Mouse (Mus musculus) kidney, adult 2 months (tissue): ENCODE results near the gene Snta1. TPM values are rescaled to one million over a fixed set of nuclear protein-coding genes. Genes with fewer than 3 reads are reported as not detected.

Source experiments
- DNase-seq: peaks from one replicate; pipeline ENCODE4 v3.0.0; 2021
- H3K27ac ChIP-seq: fragments of 200-500 bp; 2 replicates; pipeline ENCODE4 v1.5.1; 2012; ENCODE audit warnings: low read depth, low read length, control low read depth, inconsistent platforms; ENCODE audit not compliant: insufficient read depth
- H3K27me3 ChIP-seq: fragments of 200-500 bp; replicated peaks from 2 replicates; pipeline ENCODE4 v1.6.1; 2012; ENCODE audit warnings: mild to moderate bottlenecking, moderate library complexity, low read length, inconsistent platforms; ENCODE audit not compliant: control insufficient read depth, insufficient read depth
- H3K36me3 ChIP-seq: fragments of 200-500 bp; 2 replicates; pipeline ENCODE4 v1.6.1; 2012; ENCODE audit warnings: mild to moderate bottlenecking, moderate library complexity, low read length, inconsistent platforms; ENCODE audit not compliant: control insufficient read depth, insufficient read depth
- H3K4me1 ChIP-seq: fragments of 200-500 bp; 2 replicates; pipeline ENCODE4 v1.6.1; 2011; ENCODE audit warnings: low read length; ENCODE audit not compliant: control insufficient read depth, insufficient read depth
- H3K4me3 ChIP-seq: fragments of 200-500 bp; 2 replicates; pipeline ENCODE4 v1.5.1; 2011; ENCODE audit warnings: mild to moderate bottlenecking, low read depth, low read length, control low read depth; ENCODE audit not compliant: insufficient read depth
- CTCF ChIP-seq: fragments of 200-500 bp; conservative IDR thresholded peaks from 2 replicates; pipeline ENCODE4 v1.5.1; 2011; ENCODE audit warnings: low read depth, mild to moderate bottlenecking, control low read depth, low read length, moderate library complexity, mixed read lengths; ENCODE audit not compliant: insufficient read depth, insufficient read length
- POLR2A ChIP-seq: fragments of 200-500 bp; IDR thresholded peaks from one replicate; pipeline ENCODE4 v1.6.1; 2011; ENCODE audit warnings: low read depth, low read length, control low read depth
- WGBS: fragments of 180-500 bp; shearing (Covaris S2); methylation state at CpG from one replicate; pipeline ENCODE4 v1.1.7; 2018; 5-methylcytosine and 5-hydroxymethylcytosine counted together
- polyA plus RNA-seq: library from polyadenylated mRNA; depleted of rRNA; stranded (reverse); fragments of >200 nt; gene quantifications from 2 replicates; pipeline ENCODE4 v1.2.3, GENCODE M21; 2012; rRNA removed

Snta1 gene
- polyA plus RNA-seq, 1 experiment, result 60.5 TPM

GRCm38 (mm10) chr2:154326852-154327251 lies 81.0 kb downstream of the Snta1 start:
- TF ChIP-seq CTCF (no peak), POLR2A (no peak)
- Histone ChIP-seq H3K27ac (no peak overlapping the region), H3K4me3 (no peak overlapping the region), H3K36me3 (no peaks in the 10 kb centered on the region), H3K27me3 (no peaks in the 10 kb centered on the region), H3K4me1 (no peaks in the 10 kb centered on the region)
- no peak for DNase-seq
- WGBS, result 88% methylated on average over 3 of the region's 3 CpGs

Other genes starting within 250 kb of the Snta1 start
- not detected in 2 replicates for gene Bpifa5, start 245.5 kb downstream of the Snta1 start, polyA plus RNA-seq
- not detected in 2 replicates for gene Bpifb1, start 217.3 kb downstream of the Snta1 start, polyA plus RNA-seq
- gene Bpifb5, start 184.4 kb downstream of the Snta1 start, polyA plus RNA-seq, result 0.10 and 0.16 TPM in 2 replicates
- gene Bpifb9a, start 150.2 kb downstream of the Snta1 start, polyA plus RNA-seq, result not detected in 2 replicates
- not detected in 2 replicates for gene Bpifb9b, start 100.9 kb downstream of the Snta1 start, polyA plus RNA-seq
- 17.1 and 19.0 TPM in 2 replicates for gene Cdk5rap1, start 35.1 kb downstream of the Snta1 start, polyA plus RNA-seq
- 11.7 and 11.8 TPM in 2 replicates for gene Cbfa2t2, start 28.4 kb upstream of the Snta1 start, polyA plus RNA-seq
- gene 1700003F12Rik, start 139.0 kb upstream of the Snta1 start, polyA plus RNA-seq, result 0.29 and 0.52 TPM in 2 replicates
- 0.05 TPM in 1 of 2 replicates, not detected in the other for gene Actl10, start 143.7 kb upstream of the Snta1 start, polyA plus RNA-seq
- 1.5 and 1.8 TPM in 2 replicates for gene Necab3, start 150.8 kb upstream of the Snta1 start, polyA plus RNA-seq
- gene E2f1, start 161.8 kb upstream of the Snta1 start, polyA plus RNA-seq, result 3.6 and 4.1 TPM in 2 replicates
- gene Pxmp4, start 195.6 kb upstream of the Snta1 start, polyA plus RNA-seq, result 118 and 138 TPM in 2 replicates
- 4.9 and 5.3 TPM in 2 replicates for gene Zfp341, start 205.2 kb upstream of the Snta1 start, polyA plus RNA-seq
- gene 4930519P11Rik, start 205.3 kb upstream of the Snta1 start, polyA plus RNA-seq, result 0.57 and 0.86 TPM in 2 replicates
- gene Chmp4b, start 243.6 kb upstream of the Snta1 start, polyA plus RNA-seq, result 71.9 and 102 TPM in 2 replicates